Mouse (Mus musculus) embryonic fibroblast, embryonic 13.5 days (primary cell): Measurements from ENCODE around the gene Polh.

ENCODE experiments used
- CTCF ChIP-seq: IDR thresholded peaks from 2 replicates; pipeline ENCODE4 v1.5.1; 2011; ENCODE audit warnings: mild to moderate bottlenecking, control low read depth, low read length, moderate library complexity, borderline replicate concordance; ENCODE audit not compliant: insufficient read depth
- POLR2A ChIP-seq: IDR thresholded peaks from 2 replicates; pipeline ENCODE4 v1.6.1; 2011; ENCODE audit warnings: low read depth, mild to moderate bottlenecking, control low read depth, low read length, moderate library complexity

DNA sequence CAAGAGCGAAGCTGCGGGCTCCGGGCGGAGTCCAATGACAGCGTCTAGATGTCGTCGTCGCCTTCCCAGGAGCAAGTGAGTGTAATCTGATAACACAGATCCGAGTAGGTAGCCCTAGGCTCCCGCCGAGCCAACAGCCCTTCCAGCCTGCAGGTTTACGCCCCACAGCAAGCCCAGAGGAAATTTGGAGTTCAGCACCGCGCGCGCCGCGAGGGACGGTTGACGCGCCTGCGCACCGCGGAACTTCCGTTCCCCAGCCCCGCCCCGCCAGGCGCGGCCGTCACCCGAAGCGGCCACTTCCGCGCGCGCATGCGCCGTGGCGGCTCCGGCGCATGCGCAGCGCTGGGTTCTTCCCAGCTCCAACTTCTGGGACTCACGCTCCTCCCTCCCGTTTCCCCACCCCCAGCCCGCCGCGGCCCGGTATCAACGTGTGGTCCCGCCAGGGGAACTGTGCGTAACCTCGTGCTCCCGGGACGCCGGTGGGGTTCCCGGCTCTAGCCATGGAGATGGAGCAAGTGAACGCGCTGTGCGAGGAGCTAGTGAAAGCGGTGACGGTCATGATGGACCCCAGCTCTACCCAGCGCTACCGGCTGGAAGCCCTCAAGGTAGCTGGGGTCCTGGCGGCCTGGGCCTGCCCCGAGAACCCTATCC lies at the start of gene Polh, which contains the start of gene Xpo5:
- TF ChIP-seq CTCF (no peak), POLR2A (peak; percentile 73)
